Mouse (Mus musculus): Measurements from ENCODE around the gene Pde4d. TPM values are rescaled to one million over a fixed set of nuclear protein-coding genes. Genes with fewer than 3 reads are reported as not detected.

The Pde4d gene
- polyA plus RNA-seq, 1 experiment from 2014 or later, result 17.7 TPM

DNA sequence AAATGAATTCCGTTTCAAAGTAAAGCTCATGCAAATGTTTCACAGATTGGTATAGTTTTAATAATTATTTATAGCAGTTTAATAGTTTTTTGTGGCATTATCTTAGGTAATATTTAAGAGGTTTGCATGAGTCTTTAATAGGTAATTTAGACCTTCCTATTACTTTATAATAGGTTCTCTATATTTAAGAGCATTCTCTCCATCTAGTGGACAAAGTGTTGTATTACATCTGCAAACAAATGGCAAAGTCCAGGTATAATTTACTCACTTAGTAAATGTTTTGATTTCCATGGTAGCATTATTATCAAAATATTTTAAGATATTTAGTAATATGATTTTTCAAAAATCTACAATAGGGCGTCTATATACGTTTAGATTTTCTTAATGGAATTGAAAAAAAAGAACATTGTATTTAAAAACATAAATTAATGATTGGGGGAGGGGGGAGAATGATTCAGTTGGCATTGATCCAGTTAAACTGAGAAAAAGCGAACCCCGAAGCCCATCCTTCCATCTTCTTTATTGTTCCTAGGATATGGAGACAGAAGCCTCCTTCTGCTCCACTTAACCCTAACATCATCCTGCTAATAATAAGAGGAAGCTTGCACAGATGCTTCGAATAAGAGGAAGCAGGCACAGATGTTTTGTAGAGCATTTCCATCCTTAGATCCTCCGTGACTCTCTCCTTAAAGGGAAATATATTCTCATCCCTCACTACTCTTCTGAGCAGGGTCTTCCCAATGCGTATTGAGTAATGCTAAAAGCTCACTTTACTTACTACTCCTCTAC lies 1286.7 kb downstream of the Pde4d start:
- Histone ChIP-seq H3K9ac (no peak overlapping the region), H3K4me2 (no peak overlapping the region), H3K4me1 (no peaks in the 10 kb centered on the region), H3K27me3 (no peaks in the 10 kb centered on the region), H3K27ac (no peak overlapping the region), H3K9me3 (no peaks in the 10 kb centered on the region), H3K4me3 (no peak overlapping the region), H3K36me3 (no peaks in the 10 kb centered on the region)
- no peak for ATAC-seq (ENCODE audit: insufficient number of reproducible peaks, low FRiP score, low TSS enrichment, low read depth)
- WGBS, result 36% methylated on average over 8 of the region's 8 CpGs

DNA sequence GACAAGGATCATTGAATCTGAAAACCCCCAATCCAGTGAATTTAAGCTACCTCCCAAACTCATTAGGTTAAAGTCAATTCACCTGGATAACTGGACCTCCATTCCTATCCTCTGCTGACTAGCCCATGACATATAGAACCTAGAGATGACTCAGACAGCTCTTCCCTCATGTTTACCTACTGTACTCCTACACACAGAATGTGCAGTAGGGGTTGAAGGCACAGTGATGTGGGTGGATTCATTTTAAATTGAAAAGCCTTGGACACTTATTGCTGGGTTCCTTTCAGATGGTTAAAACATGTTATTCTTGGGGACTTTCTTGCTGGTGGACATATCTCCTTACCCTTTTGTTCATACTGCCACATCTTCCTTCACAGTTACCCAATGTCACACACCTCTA lies 1296.7 kb downstream of the Pde4d start:
- no peak overlapping the region for H3K9ac ChIP-seq
- no peak overlapping the region for H3K4me2 ChIP-seq
- H3K36me3 ChIP-seq, result no peaks in the 10 kb centered on the region
- H3K27me3 ChIP-seq, result no peaks in the 10 kb centered on the region
- H3K4me3 ChIP-seq, result no peak overlapping the region
- no peaks in the 10 kb centered on the region for H3K9me3 ChIP-seq
- peaks cover under 1% of the 10 kb centered on the region; the same call in 1 of the 2 replicates for H3K4me1 ChIP-seq
- no peak overlapping the region for H3K27ac ChIP-seq
- ATAC-seq (ENCODE audit: insufficient number of reproducible peaks, low FRiP score, low TSS enrichment, low read depth), result no peak

DNA sequence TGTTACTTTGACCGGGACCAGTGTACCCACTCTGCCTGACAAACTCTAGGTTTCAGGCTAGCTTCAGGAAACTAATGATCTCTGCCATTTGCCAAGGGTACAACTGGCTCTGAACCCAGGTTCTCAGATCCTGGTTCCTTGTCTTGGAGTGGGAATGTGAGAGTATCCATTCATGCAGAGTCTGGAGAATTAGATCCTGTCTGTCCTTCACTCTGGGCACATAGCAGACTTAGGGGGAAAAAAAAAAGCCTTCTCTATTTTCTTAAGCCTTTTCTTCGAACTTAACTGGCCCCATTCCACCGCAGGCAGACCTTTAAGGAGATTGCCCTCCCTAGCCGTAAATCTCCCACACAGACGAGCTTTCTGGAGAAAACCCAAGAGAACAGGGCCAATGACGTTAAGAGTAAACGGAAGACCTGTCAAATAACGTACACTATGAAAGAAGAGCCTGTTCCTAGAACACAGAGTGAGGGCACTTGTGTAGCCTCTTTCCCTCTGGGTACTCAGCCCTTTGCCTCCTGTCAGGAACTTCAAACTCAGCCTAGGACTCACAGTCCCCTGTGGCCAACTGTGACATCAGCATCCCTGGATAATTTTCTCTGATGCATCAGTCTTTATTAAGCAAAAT lies 1302.6 kb downstream of the Pde4d start:
- Histone ChIP-seq H3K4me2 (no peak overlapping the region), H3K4me3 (no peak overlapping the region), H3K27me3 (no peaks in the 10 kb centered on the region), H3K9me3 (no peaks in the 10 kb centered on the region), H3K27ac (0 out of 2 replicates have a peak overlapping the region, but pooled peaks have one; percentile 7), H3K36me3 (no peaks in the 10 kb centered on the region), H3K4me1 (peaks cover 4% of the 10 kb centered on the region; the same call in 1 of the 2 replicates), H3K9ac (no peak overlapping the region)
- WGBS, result 15% methylated on average over 8 of the region's 8 CpGs
- no peak for ATAC-seq (ENCODE audit: insufficient number of reproducible peaks, low FRiP score, low TSS enrichment, low read depth)

DNA sequence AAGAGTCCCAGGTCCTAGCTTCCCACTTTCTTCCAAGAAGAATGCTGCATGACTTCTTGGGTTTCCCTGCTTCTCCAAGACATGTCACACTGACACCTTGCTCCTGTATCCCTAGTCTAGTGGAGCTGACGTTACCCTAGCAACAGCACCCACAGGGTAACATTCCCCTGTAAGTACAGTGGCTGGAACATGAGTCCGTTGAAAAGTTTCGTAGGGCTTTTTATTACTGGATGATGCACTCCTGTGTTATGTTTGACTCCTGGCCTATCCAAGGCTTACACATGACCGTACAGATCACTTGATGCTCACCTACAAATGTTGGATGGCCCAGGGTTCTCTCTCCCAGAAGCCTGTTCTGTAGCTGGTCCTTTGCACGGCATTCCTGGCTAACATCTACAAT lies 1307.1 kb downstream of the Pde4d start:
- no peak for ATAC-seq (ENCODE audit: insufficient number of reproducible peaks, low FRiP score, low TSS enrichment, low read depth)
- WGBS, result 81% methylated on average over 5 of the region's 5 CpGs
- Histone ChIP-seq H3K27ac (no peak overlapping the region), H3K9ac (no peak overlapping the region), H3K4me2 (no peak overlapping the region), H3K4me3 (no peak overlapping the region), H3K4me1 (no peaks in the 10 kb centered on the region), H3K9me3 (no peaks in the 10 kb centered on the region), H3K36me3 (no peaks in the 10 kb centered on the region), H3K27me3 (no peaks in the 10 kb centered on the region)

DNA sequence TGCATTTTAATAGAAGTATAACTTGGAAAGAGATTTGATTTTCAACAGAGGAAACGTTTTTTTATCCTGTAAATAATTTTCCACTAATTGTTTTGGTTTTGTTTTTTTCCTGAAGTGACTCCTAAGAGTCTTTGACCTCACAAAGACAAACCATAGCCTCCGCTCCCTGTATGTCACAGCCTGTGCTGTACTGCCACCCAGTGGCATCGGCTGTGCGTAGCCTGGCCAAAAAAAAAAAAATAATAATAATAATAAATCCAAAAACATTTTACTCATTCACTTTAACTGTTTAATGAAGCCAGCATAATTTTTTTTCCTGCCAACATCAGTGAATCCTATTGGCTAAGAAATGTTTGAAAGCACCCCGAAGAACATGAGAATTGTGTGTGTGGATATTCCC lies 1309.5 kb downstream of the Pde4d start:
- Histone ChIP-seq H3K9ac (no peak overlapping the region), H3K4me1 (no peaks in the 10 kb centered on the region), H3K27ac (no peak overlapping the region), H3K4me2 (no peak overlapping the region), H3K4me3 (no peak overlapping the region), H3K36me3 (no peaks in the 10 kb centered on the region), H3K9me3 (no peaks in the 10 kb centered on the region), H3K27me3 (no peaks in the 10 kb centered on the region)
- WGBS, result 49% methylated on average over 5 of the region's 5 CpGs
- no peak for ATAC-seq (ENCODE audit: insufficient number of reproducible peaks, low FRiP score, low TSS enrichment, low read depth)

DNA sequence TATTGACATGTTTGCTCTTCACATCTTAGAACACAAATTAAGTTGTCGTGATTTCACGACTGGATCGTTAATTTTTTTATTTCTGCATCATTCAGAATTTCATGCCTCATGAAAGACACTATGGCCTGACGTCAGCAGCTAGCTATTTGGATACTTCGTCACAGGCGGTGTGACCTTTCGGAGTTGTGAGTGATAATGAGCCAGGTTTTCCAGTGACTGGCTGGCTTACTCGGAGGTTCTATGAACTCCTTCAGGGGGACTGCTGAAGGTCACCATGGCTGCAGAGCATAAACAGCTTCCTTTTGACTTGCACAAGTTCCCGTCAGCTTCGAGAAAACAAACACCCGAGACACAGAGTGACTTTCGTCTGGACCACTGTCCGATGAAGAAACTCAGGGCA lies 1311.3 kb downstream of the Pde4d start:
- Histone ChIP-seq H3K27ac (no peak overlapping the region), H3K4me2 (no peak overlapping the region), H3K27me3 (no peaks in the 10 kb centered on the region), H3K4me1 (no peaks in the 10 kb centered on the region), H3K9me3 (no peaks in the 10 kb centered on the region), H3K9ac (no peak overlapping the region), H3K36me3 (no peaks in the 10 kb centered on the region), H3K4me3 (no peak overlapping the region)
- no peak for ATAC-seq (ENCODE audit: insufficient number of reproducible peaks, low FRiP score, low TSS enrichment, low read depth)
- 57% methylated on average over 13 of the region's 13 CpGs for WGBS

DNA sequence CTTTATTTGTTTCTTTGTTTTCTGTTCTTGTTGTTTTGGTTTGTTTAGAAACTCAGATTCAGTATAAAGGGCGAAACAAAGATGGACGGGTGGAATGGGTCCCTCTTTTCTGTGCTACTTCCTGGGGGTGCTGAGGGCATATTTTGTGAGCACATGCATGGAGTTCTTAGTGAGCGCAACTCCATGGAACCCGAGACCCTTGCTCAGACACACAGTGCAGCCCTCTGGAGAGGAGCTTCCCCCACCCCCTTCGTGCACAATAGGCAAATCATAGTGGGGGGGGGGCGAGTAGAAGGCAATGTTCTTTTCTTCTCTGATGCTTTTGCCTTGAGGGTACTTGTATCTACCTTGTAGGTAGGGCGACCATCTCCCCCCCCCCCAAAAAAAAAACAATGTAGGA lies 1325.0 kb downstream of the Pde4d start:
- Histone ChIP-seq H3K4me3 (no peak overlapping the region), H3K4me2 (no peak overlapping the region), H3K4me1 (no peaks in the 10 kb centered on the region), H3K9ac (no peak overlapping the region), H3K9me3 (no peaks in the 10 kb centered on the region), H3K27me3 (no peaks in the 10 kb centered on the region), H3K27ac (no peak overlapping the region), H3K36me3 (0 out of 2 replicates have a peak, but pooled peaks cover 2% of the 10 kb centered on the region)
- 74% methylated on average over 7 of the region's 7 CpGs for WGBS
- ATAC-seq (ENCODE audit: insufficient number of reproducible peaks, low FRiP score, low TSS enrichment, low read depth), result no peak

DNA sequence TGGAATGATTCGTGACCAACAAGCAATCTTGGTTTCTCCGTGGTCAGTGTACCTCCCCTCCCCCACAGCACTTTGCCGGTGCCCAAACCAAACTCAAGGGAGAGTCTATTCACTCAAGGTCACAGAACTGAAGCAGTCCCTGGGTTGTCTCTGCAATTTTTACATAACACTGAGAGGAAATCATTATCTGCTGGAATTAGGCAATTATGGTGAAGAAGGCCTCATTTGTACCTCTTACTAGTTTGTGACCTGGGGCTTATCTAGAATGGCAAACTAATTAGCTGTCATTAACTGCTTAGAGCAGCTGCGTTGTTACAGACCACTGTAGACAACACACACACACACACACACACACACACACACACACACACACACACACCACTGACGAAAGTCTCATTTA lies 1325.4 kb downstream of the Pde4d start:
- Histone ChIP-seq H3K27ac (no peak overlapping the region), H3K36me3 (no peaks in the 10 kb centered on the region), H3K4me2 (no peak overlapping the region), H3K4me1 (no peaks in the 10 kb centered on the region), H3K27me3 (no peaks in the 10 kb centered on the region), H3K9me3 (no peaks in the 10 kb centered on the region), H3K4me3 (no peak overlapping the region), H3K9ac (no peak overlapping the region)
- no peak for ATAC-seq (ENCODE audit: insufficient number of reproducible peaks, low FRiP score, low TSS enrichment, low read depth)
- 37% methylated on average over 5 of the region's 5 CpGs for WGBS

DNA sequence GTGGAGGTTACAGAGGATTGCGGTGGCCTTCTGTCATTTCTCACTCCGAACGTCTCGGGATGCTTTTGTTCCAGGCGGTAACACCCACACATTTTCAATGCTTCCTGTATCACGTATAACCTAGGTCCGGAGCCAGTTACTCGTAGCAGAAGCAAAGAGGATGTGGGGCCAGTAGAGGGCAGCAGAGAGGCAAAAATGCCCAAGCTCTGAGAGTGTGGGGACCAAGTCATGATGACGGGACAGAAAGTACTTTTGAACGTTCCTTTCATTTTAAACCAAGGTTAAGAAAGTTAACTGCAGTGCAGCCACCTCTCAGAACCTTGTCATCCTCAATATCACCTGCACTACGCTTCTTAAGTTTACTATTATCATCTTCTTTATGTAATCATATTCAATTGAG lies 1326.4 kb downstream of the Pde4d start:
- Histone ChIP-seq H3K27ac (no peak overlapping the region), H3K4me2 (peak overlapping the region; percentile 51), H3K9ac (no peak overlapping the region), H3K36me3 (no peaks in the 10 kb centered on the region), H3K27me3 (no peaks in the 10 kb centered on the region), H3K4me3 (peak overlapping the region; percentile 17; the same call in 1 of the 2 replicates), H3K4me1 (no peaks in the 10 kb centered on the region), H3K9me3 (no peaks in the 10 kb centered on the region)
- WGBS, result 3% methylated on average over 11 of the region's 11 CpGs
- ATAC-seq (ENCODE audit: insufficient number of reproducible peaks, low FRiP score, low TSS enrichment, low read depth), result peak; percentile 80; the same call in 1 of the 2 replicates

DNA sequence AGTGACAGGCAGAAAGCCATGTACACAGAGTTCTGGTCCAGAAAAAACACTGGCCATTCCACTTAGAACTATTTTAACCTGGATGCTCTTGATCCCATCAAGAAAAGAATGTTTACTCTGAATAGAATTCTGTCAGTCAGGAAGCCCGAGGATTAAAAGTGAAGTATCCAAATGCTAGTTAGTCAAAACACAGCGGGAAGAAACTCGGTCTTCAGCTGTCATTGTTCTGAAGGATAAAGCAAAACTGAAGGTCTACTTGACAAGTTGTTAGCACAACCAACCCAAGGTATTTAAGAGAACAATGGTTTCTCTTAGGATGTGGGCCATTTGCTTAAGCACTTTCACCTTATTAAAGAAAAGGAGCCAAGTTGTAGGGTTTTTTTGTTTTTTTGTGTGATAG lies 1327.2 kb downstream of the Pde4d start:
- H3K4me2 ChIP-seq, result no peak overlapping the region
- H3K9ac ChIP-seq, result no peak overlapping the region
- H3K4me3 ChIP-seq, result no peak overlapping the region
- H3K4me1 ChIP-seq, result no peaks in the 10 kb centered on the region
- H3K27me3 ChIP-seq, result no peaks in the 10 kb centered on the region
- H3K27ac ChIP-seq, result no peak overlapping the region
- no peaks in the 10 kb centered on the region for H3K9me3 ChIP-seq
- no peak for ATAC-seq (ENCODE audit: insufficient number of reproducible peaks, low FRiP score, low TSS enrichment, low read depth)
- H3K36me3 ChIP-seq, result no peaks in the 10 kb centered on the region
- 59% methylated on average over 3 of the region's 3 CpGs for WGBS

DNA sequence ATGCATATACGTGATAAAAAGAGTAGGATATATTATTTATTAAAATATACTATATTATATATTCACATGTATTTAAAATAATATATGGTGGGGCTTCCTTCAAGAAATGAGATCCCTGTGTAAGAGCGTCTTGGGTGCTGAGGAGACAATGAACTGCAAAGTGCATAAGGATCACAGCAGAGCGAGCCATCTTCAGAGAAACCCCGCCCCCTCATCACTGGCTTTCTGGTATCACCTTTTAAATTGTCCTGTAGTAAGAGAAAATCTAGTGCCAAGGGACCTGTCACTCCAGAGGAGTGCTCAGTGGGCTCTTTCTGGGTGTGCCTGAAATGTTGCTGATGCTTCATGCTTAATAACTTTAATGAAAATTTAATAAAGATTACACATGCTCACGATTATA lies 1327.7 kb downstream of the Pde4d start:
- no peak overlapping the region for H3K27ac ChIP-seq
- H3K9ac ChIP-seq, result no peak overlapping the region
- H3K27me3 ChIP-seq, result no peaks in the 10 kb centered on the region
- no peak overlapping the region for H3K4me3 ChIP-seq
- H3K9me3 ChIP-seq, result no peaks in the 10 kb centered on the region
- no peaks in the 10 kb centered on the region for H3K4me1 ChIP-seq
- no peak for ATAC-seq (ENCODE audit: insufficient number of reproducible peaks, low FRiP score, low TSS enrichment, low read depth)
- no peak overlapping the region for H3K4me2 ChIP-seq
- H3K36me3 ChIP-seq, result no peaks in the 10 kb centered on the region
- 85% methylated on average over 5 of the region's 5 CpGs for WGBS

DNA sequence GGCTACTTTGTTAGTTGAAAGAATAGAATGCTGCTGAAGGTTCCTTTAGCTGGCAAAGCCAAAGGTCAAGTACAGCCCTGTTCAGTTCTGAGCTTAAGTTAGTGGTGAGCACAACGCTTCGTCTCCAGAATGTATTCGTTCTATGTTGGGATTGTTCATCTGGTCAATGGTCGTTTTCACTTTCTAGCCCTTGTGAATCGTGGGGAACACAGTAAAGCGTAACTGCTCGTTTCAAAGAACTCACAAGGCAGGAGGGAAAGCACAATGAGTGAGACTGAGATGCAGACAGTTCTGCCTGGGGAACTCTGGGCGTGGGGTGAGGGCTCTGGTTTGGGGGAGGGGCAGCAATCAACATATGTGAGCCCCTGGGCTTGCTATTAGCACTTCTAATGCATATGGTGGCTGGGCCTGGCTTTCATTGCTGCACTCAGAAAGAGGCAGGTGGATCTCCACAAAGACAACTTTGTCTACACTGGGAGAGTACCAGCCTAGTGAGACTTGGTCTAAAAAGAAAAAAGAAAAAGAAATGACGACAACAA lies 1328.6 kb downstream of the Pde4d start:
- H3K4me2 ChIP-seq, result no peak overlapping the region
- no peaks in the 10 kb centered on the region for H3K4me1 ChIP-seq
- no peaks in the 10 kb centered on the region for H3K27me3 ChIP-seq
- H3K4me3 ChIP-seq, result no peak overlapping the region
- no peaks in the 10 kb centered on the region for H3K9me3 ChIP-seq
- H3K36me3 ChIP-seq, result no peaks in the 10 kb centered on the region
- 50% methylated on average over 9 of the region's 9 CpGs for WGBS
- no peak for ATAC-seq (ENCODE audit: insufficient number of reproducible peaks, low FRiP score, low TSS enrichment, low read depth)
- H3K27ac ChIP-seq, result no peak overlapping the region
- H3K9ac ChIP-seq, result no peak overlapping the region
